Mouse (Mus musculus): Measurements from ENCODE around the gene Bckdk.

Gene Bckdk

DNA sequence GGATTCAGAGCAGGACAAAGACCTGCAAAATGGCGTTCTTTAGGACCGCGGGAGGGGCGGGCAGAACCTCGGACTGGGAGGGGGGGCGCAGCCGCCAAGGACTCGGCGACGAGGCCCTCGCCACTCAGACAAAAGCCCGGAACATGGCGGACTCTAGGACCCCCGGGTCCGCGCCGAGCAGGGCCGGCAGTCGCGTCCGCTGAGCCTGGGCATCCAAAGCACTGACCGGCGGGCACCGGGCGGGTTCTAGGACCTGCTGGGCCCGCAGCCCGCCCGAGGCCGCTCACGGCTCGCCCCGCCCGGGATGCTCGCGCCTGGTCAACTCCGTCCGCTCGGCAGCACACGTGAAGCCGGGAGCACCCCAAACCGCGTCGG, 28.3 kb upstream of the Bckdk start:
- peaks cover 60% of the 10 kb centered on the region for H3K36me3 ChIP-seq (ENCODE audit: insufficient read depth, low read length)
- TF ChIP-seq POU5F1 (IDR thresholded peaks at IDR 0.05; ENCODE audit: borderline replicate concordance, low read length) (no peak), NANOG (IDR thresholded peaks at IDR 0.05; ENCODE audit: borderline replicate concordance, low read length) (no peak), CTCF (conservative IDR thresholded peaks at IDR 0.05; ENCODE audit: low read length) (no peak)
- H3K9me3 ChIP-seq (ENCODE audit: low read length): no peaks in the 10 kb centered on the region
- H3K4me1 ChIP-seq (replicated peaks; ENCODE audit: low read depth, low read length): peaks cover 70% of the 10 kb centered on the region
- H3K4me3 ChIP-seq (replicated peaks; ENCODE audit: low read length): peak overlapping the region; percentile 100
- H3K27me3 ChIP-seq (ENCODE audit: insufficient read depth, low read length): no peaks in the 10 kb centered on the region

DNA sequence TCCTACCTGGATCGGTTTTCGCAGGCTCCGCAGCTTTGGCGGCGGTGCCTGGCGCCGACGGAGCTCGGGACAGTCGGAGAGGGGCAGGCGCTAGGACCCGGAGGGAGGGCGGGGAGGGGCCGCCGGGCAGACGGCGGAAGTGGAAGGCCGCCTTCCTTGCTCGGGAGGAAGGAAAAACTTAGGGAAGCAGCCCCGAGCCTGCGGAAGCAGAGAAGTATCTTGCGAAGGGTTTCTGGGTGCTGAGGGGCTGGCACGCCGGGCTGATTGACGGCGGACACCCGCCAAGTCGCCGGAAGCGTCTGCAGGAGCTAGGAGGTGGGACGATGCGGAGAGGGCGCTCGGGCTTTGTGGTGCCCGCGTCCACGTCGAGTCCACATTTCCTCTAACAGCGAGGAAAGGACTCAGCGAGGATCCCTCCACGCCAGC, 27.8 kb upstream of the Bckdk start, which contains the start of gene Zfp646:
Zfp646 (plus strand) TSS at position 181 of the 426 bp plus-strand sequence.
- Histone ChIP-seq H3K36me3 (ENCODE audit: insufficient read depth, low read length) (peaks cover 64% of the 10 kb centered on the region), H3K9me3 (ENCODE audit: low read length) (no peaks in the 10 kb centered on the region), H3K4me1 (replicated peaks; ENCODE audit: low read depth, low read length) (peaks cover 75% of the 10 kb centered on the region), H3K27me3 (ENCODE audit: insufficient read depth, low read length) (no peaks in the 10 kb centered on the region), H3K4me3 (replicated peaks; ENCODE audit: low read length) (peak within 1 kb of the TSS; percentile 100)
- TF ChIP-seq NANOG (IDR thresholded peaks at IDR 0.05; ENCODE audit: borderline replicate concordance, low read length) (no peak), POU5F1 (IDR thresholded peaks at IDR 0.05; ENCODE audit: borderline replicate concordance, low read length) (no peak), CTCF (conservative IDR thresholded peaks at IDR 0.05; ENCODE audit: low read length) (no peak)

DNA sequence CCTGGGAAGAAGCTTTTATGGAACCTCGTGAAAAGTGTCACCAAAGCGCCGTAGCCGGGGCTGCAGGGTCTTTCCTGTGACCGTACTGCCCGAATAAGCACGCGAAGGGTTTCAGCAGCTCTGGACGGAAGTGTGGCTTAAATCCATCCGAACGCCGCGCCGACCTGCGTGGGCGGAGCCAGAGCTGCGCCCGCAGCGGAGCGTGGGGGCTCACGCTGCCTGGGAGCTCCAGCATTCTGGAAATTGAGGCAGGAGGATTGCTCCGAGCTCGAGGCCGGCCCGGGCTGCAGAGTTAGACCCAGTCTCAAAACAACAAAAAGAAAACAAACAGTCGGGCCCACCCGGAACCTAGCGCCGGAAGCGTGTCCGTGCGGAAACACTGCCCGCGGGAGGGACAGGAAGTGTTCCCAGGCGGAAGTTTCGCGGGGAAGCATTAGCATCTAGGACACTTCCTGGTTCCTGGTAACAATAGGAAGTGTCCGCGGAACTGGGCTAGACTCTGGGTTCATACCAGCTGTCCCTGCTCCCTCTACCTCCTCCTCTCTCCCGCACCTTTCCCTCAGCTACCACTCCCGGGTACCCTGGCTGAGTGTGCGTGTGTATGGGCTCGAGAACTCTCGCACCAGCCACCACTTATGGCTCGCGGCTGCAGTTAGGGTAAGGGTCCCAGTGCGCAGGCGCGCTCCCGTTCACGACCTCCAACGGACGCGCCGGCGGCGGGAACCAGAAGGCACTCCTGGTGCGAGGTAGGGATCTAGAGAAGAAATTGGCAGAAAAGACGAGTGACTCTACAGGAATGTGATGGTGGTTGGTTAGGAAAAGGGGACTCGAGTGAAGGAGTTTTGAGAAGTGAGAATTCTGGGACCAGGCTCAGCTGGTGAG, 27.2 kb upstream of the Bckdk start, which contains the start of gene Zfp668:
Zfp668 (minus strand) TSS at position 362 of the 882 bp plus-strand sequence.
- peaks cover 79% of the 10 kb centered on the region for H3K4me1 ChIP-seq (replicated peaks; ENCODE audit: low read depth, low read length)
- H3K9me3 ChIP-seq (ENCODE audit: low read length): no peaks in the 10 kb centered on the region
- H3K36me3 ChIP-seq (ENCODE audit: insufficient read depth, low read length): peaks cover 66% of the 10 kb centered on the region
- H3K4me3 ChIP-seq (replicated peaks; ENCODE audit: low read length): peak within 1 kb of the TSS; percentile 100
- TF ChIP-seq POU5F1 (IDR thresholded peaks at IDR 0.05; ENCODE audit: borderline replicate concordance, low read length) (no peak), NANOG (IDR thresholded peaks at IDR 0.05; ENCODE audit: borderline replicate concordance, low read length) (no peak), CTCF (conservative IDR thresholded peaks at IDR 0.05; ENCODE audit: low read length) (no peak)
- H3K27me3 ChIP-seq (ENCODE audit: insufficient read depth, low read length): no peaks in the 10 kb centered on the region

GRCm38 (mm10) chr7:127879301-127879700, 24.6 kb upstream of the Bckdk start:
- no peak for TF ChIP-seq POU5F1 (IDR thresholded peaks at IDR 0.05; ENCODE audit: borderline replicate concordance, low read length)
- no peak for TF ChIP-seq CTCF (conservative IDR thresholded peaks at IDR 0.05; ENCODE audit: low read length)
- TF ChIP-seq NANOG (IDR thresholded peaks at IDR 0.05; ENCODE audit: borderline replicate concordance, low read length): no peak
- no peaks in the 10 kb centered on the region for H3K9me3 ChIP-seq (ENCODE audit: low read length)
- peaks cover 72% of the 10 kb centered on the region for H3K36me3 ChIP-seq (ENCODE audit: insufficient read depth, low read length)
- H3K4me3 ChIP-seq (replicated peaks; ENCODE audit: low read length): no peak overlapping the region
- H3K4me1 ChIP-seq (replicated peaks; ENCODE audit: low read depth, low read length): peaks cover 82% of the 10 kb centered on the region
- no peaks in the 10 kb centered on the region for H3K27me3 ChIP-seq (ENCODE audit: insufficient read depth, low read length)

DNA sequence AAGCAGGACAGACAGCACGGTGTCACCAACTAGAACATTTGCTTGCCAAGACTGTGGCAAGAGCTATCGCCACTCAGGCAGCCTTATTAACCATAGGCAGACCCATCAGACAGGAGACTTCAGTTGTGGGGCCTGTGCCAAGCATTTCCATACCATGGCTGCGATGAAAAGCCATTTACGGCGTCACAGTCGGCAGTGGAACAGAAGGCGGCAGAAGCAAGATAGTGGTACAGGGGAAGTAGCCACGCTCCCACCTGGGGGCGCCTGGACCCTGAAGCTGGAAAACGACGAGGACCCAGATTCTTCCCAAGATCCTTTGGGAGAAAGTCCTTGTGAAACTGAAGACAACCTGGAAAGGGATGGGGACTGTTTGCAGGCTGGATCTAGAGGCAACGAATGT, 23.5 kb upstream of the Bckdk start:
- no peaks in the 10 kb centered on the region for H3K9me3 ChIP-seq (ENCODE audit: low read length)

DNA sequence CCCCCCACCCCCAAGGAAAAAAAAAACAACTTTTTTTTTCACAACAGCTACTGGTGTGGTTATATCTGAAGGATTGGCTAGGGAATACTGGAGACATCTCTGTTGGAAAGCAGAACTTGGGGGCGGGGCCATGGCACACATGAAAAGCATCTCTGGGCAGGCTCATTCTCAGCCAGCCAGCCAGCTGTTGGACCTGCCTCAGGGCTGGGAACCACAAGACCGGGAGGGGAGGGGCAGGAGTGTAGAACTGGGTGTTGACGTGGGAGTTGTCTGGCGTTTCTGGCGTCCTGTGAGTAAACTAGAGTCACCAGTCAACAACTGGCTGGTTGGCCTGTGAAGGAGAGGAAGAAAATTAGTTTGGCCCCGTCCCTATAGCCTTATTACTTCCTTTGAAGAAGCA, 17.9 kb upstream of the Bckdk start:
- Histone ChIP-seq H3K4me1 (replicated peaks; ENCODE audit: low read depth, low read length) (peaks cover 87% of the 10 kb centered on the region), H3K27me3 (ENCODE audit: insufficient read depth, low read length) (no peaks in the 10 kb centered on the region), H3K4me3 (replicated peaks; ENCODE audit: low read length) (no peak overlapping the region), H3K9me3 (ENCODE audit: low read length) (no peaks in the 10 kb centered on the region), H3K36me3 (ENCODE audit: insufficient read depth, low read length) (peaks cover 100% of the 10 kb centered on the region)
- TF ChIP-seq CTCF (conservative IDR thresholded peaks at IDR 0.05; ENCODE audit: low read length) (no peak), NANOG (IDR thresholded peaks at IDR 0.05; ENCODE audit: borderline replicate concordance, low read length) (no peak), POU5F1 (IDR thresholded peaks at IDR 0.05; ENCODE audit: borderline replicate concordance, low read length) (no peak)

More for the DNA sequence above, 23.5 kb upstream of the Bckdk start:
- TF ChIP-seq CTCF (conservative IDR thresholded peaks at IDR 0.05; ENCODE audit: low read length) (no peak), POU5F1 (IDR thresholded peaks at IDR 0.05; ENCODE audit: borderline replicate concordance, low read length) (no peak), NANOG (IDR thresholded peaks at IDR 0.05; ENCODE audit: borderline replicate concordance, low read length) (no peak)
- Histone ChIP-seq H3K27me3 (ENCODE audit: insufficient read depth, low read length) (no peaks in the 10 kb centered on the region), H3K36me3 (ENCODE audit: insufficient read depth, low read length) (peaks cover 80% of the 10 kb centered on the region), H3K4me3 (replicated peaks; ENCODE audit: low read length) (no peak overlapping the region), H3K4me1 (replicated peaks; ENCODE audit: low read depth, low read length) (peaks cover 81% of the 10 kb centered on the region)

DNA sequence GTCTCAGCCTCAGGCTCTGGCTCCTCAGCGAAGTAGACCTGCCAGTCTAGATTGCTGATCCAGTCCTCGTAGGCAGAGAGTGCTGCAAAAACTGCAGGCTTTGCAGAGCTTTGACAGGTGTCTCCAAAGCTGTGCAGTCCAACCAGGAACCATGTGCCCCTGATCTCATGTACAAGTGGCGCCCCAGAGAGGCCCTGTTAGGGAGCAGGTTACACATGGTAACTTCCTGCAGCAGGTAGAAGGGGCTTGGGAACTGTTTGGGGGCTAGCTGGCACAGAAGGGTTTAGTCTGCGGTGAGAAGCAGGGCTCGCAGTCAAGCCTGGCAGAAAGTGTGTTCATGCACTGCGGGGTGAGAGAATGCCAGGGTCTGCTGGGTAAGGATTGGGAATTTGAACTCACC, 17.3 kb upstream of the Bckdk start:
- Histone ChIP-seq H3K4me3 (replicated peaks; ENCODE audit: low read length) (no peak overlapping the region), H3K4me1 (replicated peaks; ENCODE audit: low read depth, low read length) (peaks cover 85% of the 10 kb centered on the region), H3K27me3 (ENCODE audit: insufficient read depth, low read length) (no peaks in the 10 kb centered on the region), H3K36me3 (ENCODE audit: insufficient read depth, low read length) (peaks cover 100% of the 10 kb centered on the region), H3K9me3 (ENCODE audit: low read length) (no peaks in the 10 kb centered on the region)
- TF ChIP-seq NANOG (IDR thresholded peaks at IDR 0.05; ENCODE audit: borderline replicate concordance, low read length) (no peak), CTCF (conservative IDR thresholded peaks at IDR 0.05; ENCODE audit: low read length) (no peak), POU5F1 (IDR thresholded peaks at IDR 0.05; ENCODE audit: borderline replicate concordance, low read length) (no peak)

DNA sequence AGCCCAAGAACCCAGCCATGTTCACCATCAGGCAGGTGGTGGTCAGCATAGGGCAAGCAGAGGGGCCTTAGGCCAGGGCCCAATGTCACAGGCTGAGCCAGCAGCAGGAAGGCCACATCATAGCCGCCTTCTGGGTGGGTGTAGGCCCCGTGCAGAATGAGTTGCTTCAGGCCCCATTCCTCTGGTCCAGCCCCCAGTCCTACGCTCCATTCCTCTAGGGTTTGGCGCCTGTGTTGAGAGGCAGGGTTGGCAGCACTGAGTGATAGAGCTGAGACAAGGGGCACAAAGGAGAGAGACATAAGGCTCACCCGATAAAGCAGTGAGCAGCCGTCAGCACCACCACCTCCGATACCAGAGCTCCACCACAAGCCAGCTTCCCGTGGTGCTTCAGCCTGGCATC, 16.7 kb upstream of the Bckdk start:
- no peak overlapping the region for H3K4me3 ChIP-seq (replicated peaks; ENCODE audit: low read length)
- peaks cover 78% of the 10 kb centered on the region for H3K4me1 ChIP-seq (replicated peaks; ENCODE audit: low read depth, low read length)
- H3K36me3 ChIP-seq (ENCODE audit: insufficient read depth, low read length): peaks cover 100% of the 10 kb centered on the region
- TF ChIP-seq POU5F1 (IDR thresholded peaks at IDR 0.05; ENCODE audit: borderline replicate concordance, low read length): no peak
- TF ChIP-seq CTCF (conservative IDR thresholded peaks at IDR 0.05; ENCODE audit: low read length): no peak
- no peak for TF ChIP-seq NANOG (IDR thresholded peaks at IDR 0.05; ENCODE audit: borderline replicate concordance, low read length)
- H3K9me3 ChIP-seq (ENCODE audit: low read length): no peaks in the 10 kb centered on the region
- no peaks in the 10 kb centered on the region for H3K27me3 ChIP-seq (ENCODE audit: insufficient read depth, low read length)
